Mouse (Mus musculus): ENCODE measurements around the gene Elf2. TPM values are rescaled to one million over a fixed set of nuclear protein-coding genes. Genes with fewer than 3 reads are reported as not detected.

Elf2 gene
- total and polyA plus RNA-seq, 3 experiments = 31.2 to 41.2 (median 32.2) TPM

DNA sequence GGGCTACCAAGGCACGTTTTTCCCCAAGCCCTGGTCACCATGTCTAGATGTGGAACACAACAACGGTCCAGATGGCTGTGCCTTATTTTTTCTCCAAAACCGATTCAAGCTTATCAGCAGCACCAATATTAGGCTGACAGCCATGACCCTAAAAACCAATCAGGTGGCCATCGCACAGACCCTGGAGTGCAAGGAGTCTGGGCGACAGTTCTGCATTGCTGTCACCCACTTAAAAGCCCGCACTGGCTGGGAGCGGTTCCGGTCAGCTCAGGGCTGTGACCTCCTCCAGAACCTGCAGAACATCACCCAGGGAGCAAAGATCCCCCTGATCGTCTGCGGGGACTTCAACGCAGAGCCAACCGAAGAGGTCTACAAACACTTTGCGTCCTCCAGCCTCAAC, 90.6 kb downstream of the Elf2 start:
- in situ Hi-C loops (cut with MboI; ENCODE audit: low pct_ligation_motif_present, low pct_unique_long_range_greater_than_20kb, low sequenced_read_pairs) = no loop called here
- dilution Hi-C loops (cut with MboI; ENCODE audit: extremely low pct_ligation_motif_present, extremely low pct_unique_long_range_greater_than_20kb, low sequenced_read_pairs) = no loop called here
- Histone ChIP-seq H3K27me3 (replicated peaks) (no peaks in the 10 kb centered on the region), H3K79me2 (replicated peaks; ENCODE audit: control insufficient read depth, extremely low read depth, insufficient read depth, poor library complexity, severe bottlenecking) (no peaks in the 10 kb centered on the region; the same call in 1 of the 2 replicates), H3K9me3 (replicated peaks; ENCODE audit: low read length) (no peaks in the 10 kb centered on the region), H3K4me2 (ENCODE audit: insufficient read depth, low read depth, poor library complexity, severe bottlenecking) (no peak overlapping the region), H3K27ac (ENCODE audit: insufficient read depth, low read depth) (no peak overlapping the region), H3K4me3 (replicated peaks in 1 of 3; ENCODE audit: low read depth in 2 of 3, low read length in 2 of 3, poor library complexity in 1 of 3) (no peak overlapping the region), H3K4me1 (ENCODE audit: control insufficient read depth in 1 of 2, insufficient read depth in 2 of 2) (peaks cover 11 to 37% of the 10 kb centered on the region in 2 experiments), H3K36me3 (replicated peaks in 1 of 2; ENCODE audit: control insufficient read depth in 1 of 2, insufficient read depth in 1 of 2, low read length in 1 of 2) (peaks cover 43 to 82% of the 10 kb centered on the region in 2 experiments), H3K9ac (ENCODE audit: insufficient read depth, low read depth) (no peak overlapping the region)
- TF ChIP-seq CHD2 (IDR thresholded peaks at IDR 0.05; ENCODE audit: low read length) (no peak), CHD1 (IDR thresholded peaks at IDR 0.05; ENCODE audit: low read depth, low read length) (no peak), HCFC1 (IDR thresholded peaks at IDR 0.05; ENCODE audit: low read depth, low read length) (no peak), RAD21 (IDR thresholded peaks at IDR 0.05; ENCODE audit: low read depth, low read length) (no peak), IRF4 (IDR thresholded peaks at IDR 0.05; ENCODE audit: low read depth, low read length) (no peak), USF1 (IDR thresholded peaks at IDR 0.05; ENCODE audit: low read depth, low read length) (no peak), MEF2A (IDR thresholded peaks at IDR 0.05; ENCODE audit: borderline replicate concordance, low read depth, low read length) (no peak), EP300 (IDR thresholded peaks at IDR 0.05; ENCODE audit: low read length) (no peak), USF2 (conservative IDR thresholded peaks at IDR 0.05; ENCODE audit: low read depth, low read length) (no peak), MAX (IDR thresholded peaks at IDR 0.05; ENCODE audit: low read length) (no peak), RCOR1 (conservative IDR thresholded peaks at IDR 0.05; ENCODE audit: low read depth, low read length) (no peak), NRF1 (IDR thresholded peaks at IDR 0.05; ENCODE audit: low read depth, low read length) (no peak), ZNF384 (IDR thresholded peaks at IDR 0.05; ENCODE audit: low read depth, low read length) (no peak), JUN (IDR thresholded peaks at IDR 0.05; ENCODE audit: insufficient read depth, low read depth, low read length) (no peak)
- no peak for DNase-seq (ENCODE audit: extremely low read depth)

DNA sequence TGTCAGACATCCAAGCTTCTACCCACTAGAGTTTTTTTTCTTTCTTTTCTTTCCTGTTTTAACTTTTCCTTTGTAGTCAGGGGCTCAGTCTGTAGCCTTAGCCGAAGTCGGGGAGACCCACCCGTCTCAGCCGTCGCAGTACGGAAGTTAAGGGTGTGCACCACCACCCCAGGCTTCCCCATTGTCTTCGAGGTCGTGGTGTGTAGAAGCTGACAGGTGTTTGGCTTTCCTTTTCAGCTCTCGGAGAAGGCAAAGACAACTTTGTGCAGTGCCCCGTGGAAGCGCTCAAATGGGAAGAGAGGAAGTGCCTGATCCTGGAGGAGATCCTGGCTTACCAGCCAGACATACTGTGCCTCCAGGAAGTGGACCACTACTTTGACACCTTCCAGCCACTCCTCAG, 91.0 kb downstream of the Elf2 start:
- no peak for TF ChIP-seq ZMIZ1 (IDR thresholded peaks at IDR 0.05; ENCODE audit: low read depth, low read length)
- TF ChIP-seq ETS1 (conservative IDR thresholded peaks at IDR 0.05; ENCODE audit: low read depth, low read length) = no peak
- TF ChIP-seq CHD2 (IDR thresholded peaks at IDR 0.05; ENCODE audit: low read length) = no peak
- TF ChIP-seq HCFC1 (IDR thresholded peaks at IDR 0.05; ENCODE audit: low read depth, low read length) = no peak
- TF ChIP-seq TBP (conservative IDR thresholded peaks at IDR 0.05; ENCODE audit: low read depth, low read length) = no peak
- TF ChIP-seq JUN (IDR thresholded peaks at IDR 0.05; ENCODE audit: insufficient read depth, low read depth, low read length) = no peak
- no peak for TF ChIP-seq GABPA (IDR thresholded peaks at IDR 0.05; ENCODE audit: insufficient replicate concordance, low read depth, low read length)
- TF ChIP-seq CTCF (conservative IDR thresholded peaks at IDR 0.05 in 1 of 2, IDR thresholded peaks at IDR 0.05 in 1 of 2; ENCODE audit: low read depth in 2 of 2, low read length in 2 of 2) = no peak
- no peak for TF ChIP-seq MYC (IDR thresholded peaks at IDR 0.05; ENCODE audit: low read depth, low read length)
- no peak for TF ChIP-seq NRF1 (IDR thresholded peaks at IDR 0.05; ENCODE audit: low read depth, low read length)
- no peak for TF ChIP-seq E2F4 (IDR thresholded peaks at IDR 0.05; ENCODE audit: insufficient replicate concordance, low read depth, low read length)
- TF ChIP-seq UBTF (IDR thresholded peaks at IDR 0.05; ENCODE audit: low read depth, low read length) = no peak
- TF ChIP-seq NELFE (IDR thresholded peaks at IDR 0.05; ENCODE audit: low read depth, low read length) = no peak
- TF ChIP-seq TCF12 (IDR thresholded peaks at IDR 0.05; ENCODE audit: low read depth, low read length) = no peak
- no peak for TF ChIP-seq MAZ (IDR thresholded peaks at IDR 0.05; ENCODE audit: low read depth, low read length)
- TF ChIP-seq MAFK (IDR thresholded peaks at IDR 0.05; ENCODE audit: insufficient replicate concordance, low read length) = no peak
- TF ChIP-seq ZC3H11A (IDR thresholded peaks at IDR 0.05; ENCODE audit: low read depth, low read length) = no peak
- Histone ChIP-seq H3K4me3 (replicated peaks in 1 of 3; ENCODE audit: low read depth in 2 of 3, low read length in 2 of 3, poor library complexity in 1 of 3) (no peak overlapping the region), H3K9ac (ENCODE audit: insufficient read depth, low read depth) (no peak overlapping the region), H3K36me3 (replicated peaks in 1 of 2; ENCODE audit: control insufficient read depth in 1 of 2, insufficient read depth in 1 of 2, low read length in 1 of 2) (peaks cover 40 to 78% of the 10 kb centered on the region in 2 experiments), H3K4me1 (ENCODE audit: control insufficient read depth in 1 of 2, insufficient read depth in 2 of 2) (peaks cover 11 to 33% of the 10 kb centered on the region in 2 experiments), H3K4me2 (ENCODE audit: insufficient read depth, low read depth, poor library complexity, severe bottlenecking) (no peak overlapping the region), H3K9me3 (replicated peaks; ENCODE audit: low read length) (no peaks in the 10 kb centered on the region), H3K27me3 (replicated peaks) (no peaks in the 10 kb centered on the region), H3K27ac (ENCODE audit: insufficient read depth, low read depth) (no peak overlapping the region), H3K79me2 (replicated peaks; ENCODE audit: control insufficient read depth, extremely low read depth, insufficient read depth, poor library complexity, severe bottlenecking) (no peaks in the 10 kb centered on the region; the same call in 1 of the 2 replicates)
- dilution Hi-C loops (cut with MboI; ENCODE audit: extremely low pct_ligation_motif_present, extremely low pct_unique_long_range_greater_than_20kb, low sequenced_read_pairs) = no loop called here
- DNase-seq (ENCODE audit: extremely low read depth) = no peak
- in situ Hi-C loops (cut with MboI; ENCODE audit: low pct_ligation_motif_present, low pct_unique_long_range_greater_than_20kb, low sequenced_read_pairs) = no loop called here
